Mouse (Mus musculus) neural tube, embryonic 12.5 days (tissue): ENCODE measurements around the gene Stat5b. TPM values are rescaled to one million over a fixed set of nuclear protein-coding genes. Genes with fewer than 3 reads are reported as not detected.

Experiments
- ATAC-seq: fragments of 200-750 bp; cut with Nextera tagmentation; 2 replicates; pipeline ENCODE4 v1.8.0; 2017; ENCODE audit warnings: low read depth, mild to moderate bottlenecking, moderate TSS enrichment, moderate library complexity; ENCODE audit not compliant: low FRiP score
- H3K27ac ChIP-seq: fragments of 300-500 bp; sonication (generic); 2 replicates; pipeline ENCODE4 v1.5.1; 2016
- H3K27me3 ChIP-seq: fragments of 300-500 bp; sonication (generic); replicated peaks from 2 replicates; pipeline ENCODE4 v1.6.1; 2016; ENCODE audit warnings: mild to moderate bottlenecking
- H3K36me3 ChIP-seq: fragments of 300-500 bp; sonication (generic); 2 replicates; pipeline ENCODE4 v1.6.1; 2016; ENCODE audit warnings: mild to moderate bottlenecking
- H3K4me1 ChIP-seq: fragments of 300-500 bp; sonication (generic); 2 replicates; pipeline ENCODE4 v1.6.1; 2016
- H3K4me2 ChIP-seq: fragments of 300-500 bp; sonication (generic); replicated peaks from 2 replicates; pipeline ENCODE4 v1.6.1; 2016; ENCODE audit warnings: mild to moderate bottlenecking
- H3K4me3 ChIP-seq: fragments of 300-500 bp; sonication (generic); 2 replicates; pipeline ENCODE4 v1.5.1; 2016
- H3K9ac ChIP-seq: fragments of 300-500 bp; sonication (generic); 2 replicates; pipeline ENCODE4 v1.6.1; 2016; ENCODE audit warnings: mild to moderate bottlenecking
- H3K9me3 ChIP-seq: fragments of 300-500 bp; sonication (generic); 2 replicates; pipeline ENCODE4 v1.6.1; 2016; ENCODE audit warnings: mild to moderate bottlenecking
- WGBS: fragments of 180-500 bp; shearing (Covaris S2); methylation state at CpG from one replicate; pipeline ENCODE4 v1.1.7; 2016; 5-methylcytosine and 5-hydroxymethylcytosine counted together
- polyA plus RNA-seq: library from polyadenylated mRNA; unstranded; fragments of >200 nt; fragmentation: Nextera tagmentation; extraction: Ambion mirVana; gene quantifications from 2 replicates; pipeline ENCODE4 v1.2.1, GENCODE M21; 2016

Gene Stat5b
- 18.2 and 19.6 TPM in 2 replicates for polyA plus RNA-seq

- Histone ChIP-seq H3K27me3 (no peaks in the 10 kb centered on the region), H3K27ac (peak within 1 kb of the TSS; percentile 53; the same call in 1 of the 2 replicates), H3K9me3 (no peaks in the 10 kb centered on the region), H3K9ac (peak within 1 kb of the TSS; percentile 93), H3K4me1 (peaks cover 16% of the 10 kb centered on the region), H3K4me3 (peak within 1 kb of the TSS; percentile 92), H3K4me2 (peak within 1 kb of the TSS; percentile 91), H3K36me3 (no peaks in the 10 kb centered on the region)
- peak; percentile 83 for ATAC-seq
- WGBS = under 1% methylated on average over 100 of the region's 104 CpGs
Observed at GRCm38 (mm10) chr11:100850038-100850777, at the start of gene Stat5b. Gene Stat5b, minus strand, starts transcription at chr11:100850724.

DNA sequence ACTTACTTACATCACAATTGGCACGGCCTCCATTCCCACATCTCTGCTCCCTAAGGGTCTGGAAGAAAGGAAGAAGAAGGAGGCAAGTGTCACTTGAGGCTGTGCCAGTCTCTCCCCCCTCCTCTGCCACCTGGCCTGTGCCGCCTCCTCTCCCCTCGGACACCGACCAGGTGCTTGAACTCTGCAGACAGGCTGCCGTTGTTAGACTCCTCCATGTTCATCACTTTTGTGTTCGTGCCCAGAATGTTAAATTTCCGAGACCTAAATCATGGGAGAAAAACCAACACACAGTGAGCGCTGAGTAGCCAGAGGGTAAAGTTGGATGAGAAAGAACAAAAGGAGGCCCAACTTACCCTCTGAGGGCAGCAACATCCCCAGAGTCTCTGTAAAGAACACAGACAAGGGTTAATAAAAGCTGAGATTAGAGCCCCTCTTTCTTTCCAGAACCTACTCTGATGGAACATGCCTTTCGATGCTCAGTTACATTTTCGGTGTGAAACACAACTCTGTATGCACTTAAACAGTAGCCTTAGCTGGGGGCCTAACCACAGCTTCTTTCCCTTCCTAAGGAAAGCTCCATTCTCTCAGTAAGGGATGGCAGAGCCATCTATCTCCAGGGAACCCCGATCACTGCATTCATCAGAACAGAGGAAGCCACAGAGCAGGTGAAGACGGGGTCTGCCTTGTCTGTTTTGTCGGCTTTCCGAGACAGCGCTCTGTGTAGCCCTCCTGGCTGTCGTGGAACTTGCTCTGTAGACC is 48.1 kb upstream of the Stat5b start:
- peak overlapping the region; percentile 26; the same call in 1 of the 2 replicates for H3K27ac ChIP-seq
- no peaks in the 10 kb centered on the region for H3K27me3 ChIP-seq
- no peak overlapping the region for H3K9ac ChIP-seq
- 53% methylated on average over 16 of the region's 16 CpGs for WGBS
- peaks cover 15% of the 10 kb centered on the region; the same call in 1 of the 2 replicates for H3K4me1 ChIP-seq
- H3K4me3 ChIP-seq = no peak overlapping the region
- peaks cover 4% of the 10 kb centered on the region; the same call in 1 of the 2 replicates for H3K9me3 ChIP-seq
- peaks cover 48% of the 10 kb centered on the region for H3K36me3 ChIP-seq
- 0 out of 2 replicates have a peak, but pooled peaks have one; percentile 25 for ATAC-seq
- no peak overlapping the region for H3K4me2 ChIP-seq

GRCm38 (mm10) chr11:100897294-100898231 is 47.0 kb upstream of the Stat5b start:
- no peak overlapping the region for H3K4me3 ChIP-seq
- H3K4me2 ChIP-seq = no peak overlapping the region
- WGBS = 70% methylated on average over 7 of the region's 7 CpGs
- peaks cover 4% of the 10 kb centered on the region; the same call in 1 of the 2 replicates for H3K9me3 ChIP-seq
- no peak overlapping the region for H3K9ac ChIP-seq
- ATAC-seq = no peak
- peaks cover 45% of the 10 kb centered on the region for H3K36me3 ChIP-seq
- no peak overlapping the region for H3K27ac ChIP-seq
- peaks cover 16% of the 10 kb centered on the region; the same call in 1 of the 2 replicates for H3K4me1 ChIP-seq
- H3K27me3 ChIP-seq = no peaks in the 10 kb centered on the region

DNA sequence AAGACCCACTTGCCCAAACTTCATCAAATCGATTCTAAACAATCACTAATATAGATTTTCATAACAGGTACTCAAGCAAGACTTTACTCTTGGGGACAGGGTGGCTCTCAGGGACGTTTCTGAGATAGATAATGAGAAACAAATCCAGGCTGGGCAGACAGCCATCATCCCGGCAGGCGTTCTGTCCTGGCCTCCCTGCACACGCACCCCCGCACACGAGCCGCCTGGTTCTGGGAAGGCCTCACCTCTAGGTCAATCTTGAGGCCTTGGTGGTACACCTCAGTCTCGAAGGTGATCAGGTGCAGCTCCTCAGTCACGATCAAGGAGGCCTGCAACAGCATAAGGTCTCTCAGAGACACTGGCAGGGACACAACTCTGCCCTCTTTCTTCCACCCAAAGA is 45.6 kb upstream of the Stat5b start:
- peaks cover 16% of the 10 kb centered on the region; the same call in 1 of the 2 replicates for H3K4me1 ChIP-seq
- H3K36me3 ChIP-seq = peaks cover 40% of the 10 kb centered on the region
- H3K27ac ChIP-seq = no peak overlapping the region
- 87% methylated on average over 10 of the region's 10 CpGs for WGBS
- no peak overlapping the region for H3K9ac ChIP-seq
- H3K27me3 ChIP-seq = no peaks in the 10 kb centered on the region
- no peak overlapping the region for H3K4me2 ChIP-seq
- no peak overlapping the region for H3K4me3 ChIP-seq
- ATAC-seq = no peak
- H3K9me3 ChIP-seq = no peaks in the 10 kb centered on the region

- Histone ChIP-seq H3K27me3 (no peaks in the 10 kb centered on the region), H3K9me3 (no peaks in the 10 kb centered on the region), H3K9ac (no peak overlapping the region), H3K27ac (no peak overlapping the region), H3K4me1 (peaks cover 16% of the 10 kb centered on the region; the same call in 1 of the 2 replicates), H3K4me3 (no peak overlapping the region), H3K4me2 (no peak overlapping the region), H3K36me3 (peaks cover 47% of the 10 kb centered on the region)
- WGBS = 74% methylated on average over 9 of the region's 9 CpGs
- ATAC-seq = no peak
Observed at GRCm38 (mm10) chr11:100894146-100894918, 43.8 kb upstream of the Stat5b start.

- WGBS = 13% methylated on average over 9 of the region's 9 CpGs
- ATAC-seq = no peak
Observed at GRCm38 (mm10) chr11:100893482-100893881, 43.0 kb upstream of the Stat5b start.

GRCm38 (mm10) chr11:100892435-100892834 is 41.9 kb upstream of the Stat5b start:
- ATAC-seq = no peak
- Histone ChIP-seq H3K27ac (no peak overlapping the region), H3K27me3 (no peaks in the 10 kb centered on the region), H3K36me3 (peaks cover 43% of the 10 kb centered on the region), H3K4me2 (no peak overlapping the region), H3K4me1 (0 out of 2 replicates have a peak, but pooled peaks cover 4% of the 10 kb centered on the region), H3K9me3 (no peaks in the 10 kb centered on the region), H3K4me3 (no peak overlapping the region), H3K9ac (no peak overlapping the region)
- 80% methylated on average over 5 of the region's 5 CpGs for WGBS

More at GRCm38 (mm10) chr11:100893482-100893881, 43.0 kb upstream of the Stat5b start:
- no peak overlapping the region for H3K27ac ChIP-seq
- 0 out of 2 replicates have a peak, but pooled peaks cover 10% of the 10 kb centered on the region for H3K4me1 ChIP-seq
- no peak overlapping the region for H3K4me3 ChIP-seq
- 0 out of 2 replicates have a peak overlapping the region, but pooled peaks have one; percentile 9 for H3K4me2 ChIP-seq
- H3K27me3 ChIP-seq = no peaks in the 10 kb centered on the region
- H3K9me3 ChIP-seq = no peaks in the 10 kb centered on the region
- peaks cover 43% of the 10 kb centered on the region for H3K36me3 ChIP-seq
- H3K9ac ChIP-seq = no peak overlapping the region

GRCm38 (mm10) chr11:100891256-100892123 is 41.0 kb upstream of the Stat5b start:
- no peak overlapping the region for H3K27ac ChIP-seq
- H3K4me3 ChIP-seq = no peak overlapping the region
- H3K9ac ChIP-seq = no peak overlapping the region
- H3K27me3 ChIP-seq = no peaks in the 10 kb centered on the region
- ATAC-seq = no peak
- WGBS = 70% methylated on average over 15 of the region's 15 CpGs
- peaks cover 43% of the 10 kb centered on the region for H3K36me3 ChIP-seq
- no peak overlapping the region for H3K4me2 ChIP-seq
- no peaks in the 10 kb centered on the region for H3K9me3 ChIP-seq
- 0 out of 2 replicates have a peak, but pooled peaks cover 4% of the 10 kb centered on the region for H3K4me1 ChIP-seq

DNA sequence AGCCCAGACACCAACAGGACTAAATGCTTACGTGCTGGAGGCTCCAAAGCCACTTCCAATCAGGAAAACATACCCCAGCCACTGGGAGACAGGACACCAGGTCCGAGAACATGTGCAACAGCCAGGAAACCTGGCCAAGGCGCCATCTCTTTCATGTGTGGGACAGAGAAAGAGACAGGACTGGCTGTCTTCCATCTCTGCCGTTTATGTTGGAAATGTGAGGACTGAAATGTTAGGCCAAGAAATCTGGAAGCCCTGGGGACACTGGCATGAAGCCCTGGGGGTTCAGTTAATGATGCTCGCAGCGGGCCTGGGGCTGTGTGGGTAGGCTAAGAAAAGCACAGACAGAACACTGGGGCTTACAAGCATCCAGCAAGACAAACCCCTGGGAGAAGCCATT is 40.0 kb upstream of the Stat5b start:
- Histone ChIP-seq H3K27me3 (no peaks in the 10 kb centered on the region), H3K36me3 (peaks cover 48% of the 10 kb centered on the region), H3K9ac (no peak overlapping the region), H3K4me2 (no peak overlapping the region), H3K4me1 (0 out of 2 replicates have a peak, but pooled peaks cover 4% of the 10 kb centered on the region), H3K9me3 (no peaks in the 10 kb centered on the region), H3K27ac (no peak overlapping the region), H3K4me3 (no peak overlapping the region)
- 88% methylated on average over 6 of the region's 6 CpGs for WGBS
- ATAC-seq = no peak

- H3K9me3 ChIP-seq = no peaks in the 10 kb centered on the region
- no peaks in the 10 kb centered on the region for H3K4me1 ChIP-seq
- H3K36me3 ChIP-seq = peaks cover 43% of the 10 kb centered on the region
- WGBS = 65% methylated on average over 10 of the region's 10 CpGs
- H3K4me3 ChIP-seq = no peak overlapping the region
- H3K4me2 ChIP-seq = no peak overlapping the region
- no peak overlapping the region for H3K9ac ChIP-seq
- no peaks in the 10 kb centered on the region for H3K27me3 ChIP-seq
- no peak for ATAC-seq
- no peak overlapping the region for H3K27ac ChIP-seq
Observed at GRCm38 (mm10) chr11:100888348-100888820, 37.9 kb upstream of the Stat5b start.
